Mouse (Mus musculus) midbrain, embryonic 16.5 days (tissue): ENCODE data around the gene Arhgap32. TPM values are rescaled to one million over a fixed set of nuclear protein-coding genes. Genes with fewer than 3 reads are reported as not detected.

ENCODE experiments used
- ATAC-seq: fragments of 200-750 bp; cut with Nextera tagmentation; 2 replicates; pipeline ENCODE4 v1.8.0; 2017; ENCODE audit warnings: moderate TSS enrichment
- H3K27ac ChIP-seq: fragments of 300-500 bp; sonication (generic); 2 replicates; pipeline ENCODE4 v1.5.1; 2014; ENCODE audit warnings: mild to moderate bottlenecking, low read length, mixed read lengths
- H3K27me3 ChIP-seq: fragments of 300-500 bp; sonication (generic); 2 replicates; pipeline ENCODE4 v1.6.1; 2014; ENCODE audit warnings: low read depth, low read length, mixed read lengths; ENCODE audit not compliant: control insufficient read depth, insufficient read depth
- H3K36me3 ChIP-seq: fragments of 300-500 bp; sonication (generic); 2 replicates; pipeline ENCODE4 v1.6.1; 2014; ENCODE audit warnings: mild to moderate bottlenecking, low read length, moderate library complexity, mixed read lengths; ENCODE audit not compliant: control insufficient read depth, insufficient read depth
- H3K4me1 ChIP-seq: fragments of 300-500 bp; sonication (generic); 2 replicates; pipeline ENCODE4 v1.6.1; 2014; ENCODE audit warnings: mild to moderate bottlenecking, low read length, mixed read lengths; ENCODE audit not compliant: control insufficient read depth, insufficient read depth
- H3K4me2 ChIP-seq: fragments of 300-500 bp; sonication (generic); 2 replicates; pipeline ENCODE4 v1.6.1; 2014; ENCODE audit warnings: mild to moderate bottlenecking, low read length, mixed read lengths
- H3K4me3 ChIP-seq: fragments of 300-500 bp; sonication (generic); 2 replicates; pipeline ENCODE4 v1.5.1; 2014; ENCODE audit warnings: low read depth, mild to moderate bottlenecking, low read length, moderate library complexity, mixed read lengths
- H3K9ac ChIP-seq: fragments of 300-500 bp; sonication (generic); 2 replicates; pipeline ENCODE4 v1.6.1; 2014; ENCODE audit warnings: low read depth, low read length, mixed read lengths
- H3K9me3 ChIP-seq: fragments of 300-500 bp; sonication (generic); replicated peaks from 2 replicates; pipeline ENCODE4 v1.6.1; 2014; ENCODE audit warnings: mild to moderate bottlenecking, low read length, mixed read lengths; ENCODE audit not compliant: control insufficient read depth, poor library complexity, severe bottlenecking
- WGBS: fragments of 180-500 bp; shearing (Covaris S2); extraction: QIAGEN DNeasy Blood & Tissue Kit; methylation state at CpG from one replicate; pipeline ENCODE4 v1.1.7; 2014; 5-methylcytosine and 5-hydroxymethylcytosine counted together
- polyA plus RNA-seq: library from polyadenylated mRNA; unstranded; fragments of >200 nt; fragmentation: Nextera tagmentation; extraction: Ambion mirVana; gene quantifications from 2 replicates; pipeline ENCODE4 v1.2.1, GENCODE M21; 2015

The Arhgap32 gene
- polyA plus RNA-seq, 1 experiment from 2014 or later: 11.3 TPM

- Histone ChIP-seq H3K36me3 (no peaks in the 10 kb centered on the region), H3K27ac (no peak overlapping the region), H3K9me3 (no peaks in the 10 kb centered on the region), H3K4me2 (no peak overlapping the region), H3K4me3 (no peak overlapping the region), H3K4me1 (peaks cover 20% of the 10 kb centered on the region), H3K9ac (no peak overlapping the region), H3K27me3 (no peaks in the 10 kb centered on the region)
- no peak for ATAC-seq
- WGBS: 91% methylated on average over 9 of the region's 9 CpGs
Observed at GRCm38 (mm10) chr9:32098425-32099155, 17.3 kb upstream of the Arhgap32 start.

- Histone ChIP-seq H3K4me2 (no peak overlapping the region), H3K4me1 (peaks cover 17% of the 10 kb centered on the region), H3K9me3 (no peaks in the 10 kb centered on the region), H3K27ac (no peak overlapping the region), H3K9ac (no peak overlapping the region), H3K36me3 (no peaks in the 10 kb centered on the region), H3K4me3 (no peak overlapping the region), H3K27me3 (no peaks in the 10 kb centered on the region)
- WGBS: 93% methylated on average over 8 of the region's 8 CpGs
- ATAC-seq: no peak
Observed at GRCm38 (mm10) chr9:32100561-32100960, 15.4 kb upstream of the Arhgap32 start.

GRCm38 (mm10) chr9:32101488-32101887 is 14.4 kb upstream of the Arhgap32 start:
- no peak for ATAC-seq
- 73% methylated on average over 2 of the region's 2 CpGs for WGBS
- Histone ChIP-seq H3K9ac (no peak overlapping the region), H3K27ac (no peak overlapping the region), H3K27me3 (no peaks in the 10 kb centered on the region), H3K4me2 (no peak overlapping the region), H3K4me3 (no peak overlapping the region), H3K4me1 (peaks cover 10% of the 10 kb centered on the region), H3K36me3 (no peaks in the 10 kb centered on the region), H3K9me3 (no peaks in the 10 kb centered on the region)

GRCm38 (mm10) chr9:32104670-32105069 is 11.3 kb upstream of the Arhgap32 start:
- H3K9ac ChIP-seq: no peak overlapping the region
- no peak overlapping the region for H3K4me3 ChIP-seq
- no peak for ATAC-seq
- no peaks in the 10 kb centered on the region for H3K36me3 ChIP-seq
- H3K9me3 ChIP-seq: no peaks in the 10 kb centered on the region
- peaks cover 2% of the 10 kb centered on the region; the same call in 1 of the 2 replicates for H3K4me1 ChIP-seq
- H3K27ac ChIP-seq: no peak overlapping the region
- 81% methylated on average over 8 of the region's 8 CpGs for WGBS
- no peaks in the 10 kb centered on the region for H3K27me3 ChIP-seq
- no peak overlapping the region for H3K4me2 ChIP-seq

- Histone ChIP-seq H3K4me3 (no peak overlapping the region), H3K27me3 (no peaks in the 10 kb centered on the region), H3K9me3 (no peaks in the 10 kb centered on the region), H3K4me1 (no peaks in the 10 kb centered on the region), H3K36me3 (no peaks in the 10 kb centered on the region), H3K27ac (no peak overlapping the region), H3K4me2 (no peak overlapping the region), H3K9ac (no peak overlapping the region)
- ATAC-seq: no peak
- WGBS: 100% methylated on average over 2 of the region's 2 CpGs
Observed at GRCm38 (mm10) chr9:32110376-32110775, 5.6 kb upstream of the Arhgap32 start.

GRCm38 (mm10) chr9:32116272-32116671 is 336 bp downstream of the Arhgap32 start:
- Histone ChIP-seq H3K4me3 (no peak overlapping the region), H3K4me1 (peaks cover 7% of the 10 kb centered on the region; the same call in 1 of the 2 replicates), H3K27ac (no peak overlapping the region), H3K9ac (no peak overlapping the region), H3K27me3 (no peaks in the 10 kb centered on the region), H3K9me3 (no peaks in the 10 kb centered on the region), H3K36me3 (no peaks in the 10 kb centered on the region), H3K4me2 (no peak overlapping the region)
- 89% methylated on average over 5 of the region's 5 CpGs for WGBS
- ATAC-seq: no peak

- H3K27me3 ChIP-seq: no peaks in the 10 kb centered on the region
- peaks cover 7% of the 10 kb centered on the region; the same call in 1 of the 2 replicates for H3K4me1 ChIP-seq
- no peaks in the 10 kb centered on the region for H3K9me3 ChIP-seq
- H3K27ac ChIP-seq: no peak overlapping the region
- no peak overlapping the region for H3K4me2 ChIP-seq
- H3K36me3 ChIP-seq: no peaks in the 10 kb centered on the region
- no peak overlapping the region for H3K9ac ChIP-seq
- no peak for ATAC-seq
- H3K4me3 ChIP-seq: no peak overlapping the region
- 72% methylated on average over 4 of the region's 4 CpGs for WGBS
Observed at GRCm38 (mm10) chr9:32117876-32118275, 1.9 kb downstream of the Arhgap32 start.

- Histone ChIP-seq H3K27ac (no peak overlapping the region), H3K27me3 (no peaks in the 10 kb centered on the region), H3K9ac (no peak overlapping the region), H3K4me3 (no peak overlapping the region), H3K4me2 (no peak overlapping the region), H3K36me3 (no peaks in the 10 kb centered on the region), H3K9me3 (no peaks in the 10 kb centered on the region), H3K4me1 (peaks cover 7% of the 10 kb centered on the region; the same call in 1 of the 2 replicates)
- no peak for ATAC-seq
Observed at GRCm38 (mm10) chr9:32118433-32118832, 2.5 kb downstream of the Arhgap32 start.

GRCm38 (mm10) chr9:32119586-32119985 is 3.6 kb downstream of the Arhgap32 start:
- Histone ChIP-seq H3K4me2 (no peak overlapping the region), H3K27ac (no peak overlapping the region), H3K4me1 (peaks cover 7% of the 10 kb centered on the region; the same call in 1 of the 2 replicates), H3K9me3 (no peaks in the 10 kb centered on the region), H3K4me3 (no peak overlapping the region), H3K27me3 (no peaks in the 10 kb centered on the region), H3K9ac (no peak overlapping the region), H3K36me3 (no peaks in the 10 kb centered on the region)
- no peak for ATAC-seq
- 96% methylated on average over 6 of the region's 6 CpGs for WGBS
